Mouse (Mus musculus): ENCODE results near the gene Tbcd. TPM values are rescaled to one million over a fixed set of nuclear protein-coding genes. Genes with fewer than 3 reads are reported as not detected.

The Tbcd gene
- polyA plus RNA-seq, 1 experiment from 2014 or later: 22.8 TPM

DNA sequence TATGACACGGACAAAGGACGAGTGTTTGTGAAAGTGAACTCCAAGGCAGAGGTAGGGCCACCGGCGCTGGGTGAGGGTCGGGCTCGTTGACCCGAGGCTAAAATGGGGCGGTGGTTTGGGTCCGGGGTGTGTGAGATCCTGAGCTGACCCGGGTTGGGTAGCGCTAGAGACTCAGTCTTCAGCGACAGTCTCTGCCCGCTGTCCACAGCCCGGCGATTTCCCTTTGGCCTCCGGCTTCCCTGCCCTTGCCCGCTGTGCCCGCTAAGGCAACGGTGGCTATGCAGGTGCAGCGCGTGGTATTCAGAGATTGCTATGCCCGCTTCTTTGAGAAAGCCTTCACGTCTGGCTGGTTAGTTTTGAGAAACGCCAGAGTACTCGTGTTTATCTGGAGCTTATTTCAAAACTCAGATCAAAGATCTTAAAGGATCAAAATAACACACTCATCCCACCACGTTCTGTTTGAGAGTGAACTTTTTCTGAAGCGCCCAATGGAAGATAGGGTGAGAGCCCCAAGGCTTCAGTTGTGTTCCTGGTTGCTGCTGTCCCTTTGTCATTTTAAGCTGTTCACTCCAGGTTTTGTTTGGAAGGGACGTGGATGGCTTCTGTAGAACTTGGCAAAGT is 30.1 kb upstream of the Tbcd start:
- no peaks in the 10 kb centered on the region for H3K36me3 ChIP-seq (ENCODE audit: control insufficient read depth, insufficient read depth)
- H3K9me3 ChIP-seq (replicated peaks; ENCODE audit: control insufficient read depth, low read length): no peaks in the 10 kb centered on the region
- H3K4me1 ChIP-seq (ENCODE audit: control insufficient read depth, insufficient read depth, low read length): peaks cover 12% of the 10 kb centered on the region
- under 1% methylated on average over 28 of the region's 28 CpGs for WGBS
- ATAC-seq (replicated peaks; ENCODE audit: extremely low read depth, insufficient read depth, low FRiP score): peak; percentile 60
- peak overlapping the region; percentile 88 for H3K4me2 ChIP-seq (ENCODE audit: low read depth, low read length)
- H3K9ac ChIP-seq (ENCODE audit: low read length): peak overlapping the region; percentile 84
- H3K4me3 ChIP-seq (ENCODE audit: low read length): peak overlapping the region; percentile 78
- no peaks in the 10 kb centered on the region for H3K27me3 ChIP-seq (ENCODE audit: control insufficient read depth, insufficient read depth, low read length)
- peak overlapping the region; percentile 85 for H3K27ac ChIP-seq (ENCODE audit: low read length)

DNA sequence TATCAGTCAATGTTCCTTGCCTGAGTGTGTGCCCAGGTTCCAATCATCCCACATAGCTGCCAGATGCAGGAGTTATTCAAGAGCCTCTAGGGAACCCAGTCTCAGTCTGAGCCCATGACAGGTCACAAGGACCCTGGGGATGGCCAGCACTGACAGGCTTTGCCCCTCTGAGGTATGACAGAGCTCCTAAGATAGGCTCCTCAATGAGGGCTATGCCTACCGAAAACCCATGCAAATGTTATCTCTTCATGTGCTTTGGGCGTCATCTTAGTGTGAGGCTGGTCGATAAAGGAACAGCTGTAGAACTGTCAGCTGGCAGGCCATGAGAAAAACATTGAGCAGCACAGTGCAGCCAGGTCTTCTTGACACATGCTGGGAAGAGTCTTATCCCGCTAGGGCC is 18.4 kb upstream of the Tbcd start:
- ATAC-seq (replicated peaks; ENCODE audit: extremely low read depth, insufficient read depth, low FRiP score): 0 out of 2 replicates have a peak, but pooled peaks have one; percentile 8
- H3K9ac ChIP-seq (ENCODE audit: low read length): no peak overlapping the region
- H3K27me3 ChIP-seq (ENCODE audit: control insufficient read depth, insufficient read depth, low read length): no peaks in the 10 kb centered on the region
- H3K9me3 ChIP-seq (replicated peaks; ENCODE audit: control insufficient read depth, low read length): no peaks in the 10 kb centered on the region
- WGBS: 35% methylated on average over 4 of the region's 4 CpGs
- H3K4me2 ChIP-seq (ENCODE audit: low read depth, low read length): peak overlapping the region; percentile 85
- H3K4me1 ChIP-seq (ENCODE audit: control insufficient read depth, insufficient read depth, low read length): peaks cover 14% of the 10 kb centered on the region
- peak overlapping the region; percentile 91 for H3K27ac ChIP-seq (ENCODE audit: low read length)
- peaks cover 10% of the 10 kb centered on the region for H3K36me3 ChIP-seq (ENCODE audit: control insufficient read depth, insufficient read depth)
- no peak overlapping the region for H3K4me3 ChIP-seq (ENCODE audit: low read length)

GRCm38 (mm10) chr11:121434156-121435155 is 17.3 kb upstream of the Tbcd start, which contains the start of gene Fn3k:
Gene Fn3k (plus strand): TSS chr11:121434913.
- Histone ChIP-seq H3K4me3 (ENCODE audit: low read length) (peak within 1 kb of the TSS; percentile 66), H3K9ac (ENCODE audit: low read length) (peak within 1 kb of the TSS; percentile 77), H3K36me3 (ENCODE audit: control insufficient read depth, insufficient read depth) (peaks cover 5% of the 10 kb centered on the region), H3K27ac (ENCODE audit: low read length) (peak within 1 kb of the TSS; percentile 91), H3K4me1 (ENCODE audit: control insufficient read depth, insufficient read depth, low read length) (peaks cover 14% of the 10 kb centered on the region), H3K4me2 (ENCODE audit: low read depth, low read length) (peak within 1 kb of the TSS; percentile 85), H3K9me3 (replicated peaks; ENCODE audit: control insufficient read depth, low read length) (no peaks in the 10 kb centered on the region), H3K27me3 (ENCODE audit: control insufficient read depth, insufficient read depth, low read length) (no peaks in the 10 kb centered on the region)
- ATAC-seq (replicated peaks; ENCODE audit: extremely low read depth, insufficient read depth, low FRiP score): peak; percentile 94
- WGBS: 6% methylated on average over 30 of the region's 30 CpGs

DNA sequence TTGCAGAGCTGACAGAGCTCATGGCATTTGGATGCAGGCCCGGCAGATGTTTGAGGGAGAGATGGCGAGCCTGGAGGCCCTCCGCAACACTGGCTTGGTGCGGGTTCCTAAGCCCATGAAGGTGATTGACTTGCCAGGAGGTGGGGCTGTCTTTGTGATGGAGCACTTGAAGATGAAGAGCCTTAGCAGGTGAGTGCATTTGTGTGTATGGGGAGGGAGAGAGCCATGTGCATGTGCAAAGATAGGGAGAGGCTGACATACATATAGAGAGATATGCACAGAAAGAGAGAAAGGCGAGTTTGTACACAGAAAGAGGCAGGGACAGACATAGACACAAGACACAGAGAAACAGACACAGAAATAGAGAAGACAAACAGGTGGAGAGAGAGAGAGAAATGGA is 14.5 kb upstream of the Tbcd start:
- Histone ChIP-seq H3K4me1 (ENCODE audit: control insufficient read depth, insufficient read depth, low read length) (peaks cover 14% of the 10 kb centered on the region), H3K4me3 (ENCODE audit: low read length) (no peak overlapping the region), H3K4me2 (ENCODE audit: low read depth, low read length) (no peak overlapping the region), H3K9me3 (replicated peaks; ENCODE audit: control insufficient read depth, low read length) (no peaks in the 10 kb centered on the region), H3K27me3 (ENCODE audit: control insufficient read depth, insufficient read depth, low read length) (no peaks in the 10 kb centered on the region), H3K36me3 (ENCODE audit: control insufficient read depth, insufficient read depth) (peaks cover 6% of the 10 kb centered on the region; the same call in 1 of the 2 replicates), H3K9ac (ENCODE audit: low read length) (no peak overlapping the region), H3K27ac (ENCODE audit: low read length) (no peak overlapping the region)
- WGBS: 63% methylated on average over 5 of the region's 5 CpGs
- ATAC-seq (replicated peaks; ENCODE audit: extremely low read depth, insufficient read depth, low FRiP score): no peak

DNA sequence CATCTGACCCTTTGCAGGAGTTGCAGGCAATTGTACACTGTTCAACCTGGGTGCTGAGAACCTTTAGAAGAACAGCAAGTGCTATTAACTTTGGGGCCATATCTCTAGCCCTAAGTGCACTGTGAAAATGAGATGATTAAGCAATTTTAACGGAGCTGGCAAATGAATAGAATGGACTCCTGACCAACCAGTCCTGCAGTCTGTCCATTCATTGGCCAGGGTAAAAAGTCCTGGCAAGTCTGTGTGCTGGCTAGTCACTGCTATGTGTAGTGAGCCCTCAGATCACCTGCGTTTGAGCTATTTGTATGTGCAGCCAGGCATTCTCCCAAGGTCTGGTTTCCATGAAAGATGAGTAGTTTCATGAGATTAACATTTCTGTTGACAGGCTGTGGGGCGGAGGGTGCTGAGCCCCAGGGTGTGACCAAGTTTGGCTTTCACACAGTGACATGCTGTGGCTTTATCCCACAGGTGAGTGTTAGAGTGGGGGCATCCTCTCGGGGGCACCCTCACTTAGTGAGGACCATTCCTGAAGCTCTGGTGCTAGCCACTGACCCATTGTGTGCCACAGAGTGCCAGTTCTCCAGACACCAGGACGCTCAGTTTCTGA is 12.0 kb upstream of the Tbcd start:
- no peak overlapping the region for H3K4me3 ChIP-seq (ENCODE audit: low read length)
- no peak overlapping the region for H3K4me2 ChIP-seq (ENCODE audit: low read depth, low read length)
- no peak overlapping the region for H3K27ac ChIP-seq (ENCODE audit: low read length)
- 66% methylated on average over 5 of the region's 5 CpGs for WGBS
- H3K9ac ChIP-seq (ENCODE audit: low read length): no peak overlapping the region
- no peak for ATAC-seq (replicated peaks; ENCODE audit: extremely low read depth, insufficient read depth, low FRiP score)
- H3K36me3 ChIP-seq (ENCODE audit: control insufficient read depth, insufficient read depth): peaks cover 6% of the 10 kb centered on the region; the same call in 1 of the 2 replicates
- H3K4me1 ChIP-seq (ENCODE audit: control insufficient read depth, insufficient read depth, low read length): no peaks in the 10 kb centered on the region
- H3K27me3 ChIP-seq (ENCODE audit: control insufficient read depth, insufficient read depth, low read length): no peaks in the 10 kb centered on the region
- no peaks in the 10 kb centered on the region for H3K9me3 ChIP-seq (replicated peaks; ENCODE audit: control insufficient read depth, low read length)

DNA sequence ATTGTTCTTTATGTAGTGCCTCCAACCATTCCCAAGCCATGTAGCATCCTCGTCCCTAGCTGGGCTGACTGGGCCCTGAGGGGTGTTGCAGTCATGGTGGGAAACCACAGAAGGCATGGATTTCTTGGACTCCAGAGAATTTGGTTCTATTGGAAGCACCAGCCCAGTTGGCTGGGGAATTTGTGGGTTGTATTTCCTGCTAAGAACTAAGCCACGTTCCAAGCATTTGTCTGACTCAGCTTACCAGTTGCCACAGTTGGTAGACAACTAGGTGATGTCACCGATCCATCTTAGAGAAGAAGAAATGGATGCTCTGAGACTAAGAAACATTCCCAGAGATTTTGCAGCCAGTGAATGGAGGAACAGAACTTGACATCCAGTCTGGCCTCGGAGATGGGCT is 10.1 kb upstream of the Tbcd start:
- WGBS: 88% methylated on average over 4 of the region's 4 CpGs
- no peaks in the 10 kb centered on the region for H3K27me3 ChIP-seq (ENCODE audit: control insufficient read depth, insufficient read depth, low read length)
- ATAC-seq (replicated peaks; ENCODE audit: extremely low read depth, insufficient read depth, low FRiP score): no peak
- no peaks in the 10 kb centered on the region for H3K9me3 ChIP-seq (replicated peaks; ENCODE audit: control insufficient read depth, low read length)
- H3K4me1 ChIP-seq (ENCODE audit: control insufficient read depth, insufficient read depth, low read length): no peaks in the 10 kb centered on the region
- H3K27ac ChIP-seq (ENCODE audit: low read length): no peak overlapping the region
- no peak overlapping the region for H3K9ac ChIP-seq (ENCODE audit: low read length)
- H3K4me3 ChIP-seq (ENCODE audit: low read length): no peak overlapping the region
- peaks cover 6% of the 10 kb centered on the region; the same call in 1 of the 2 replicates for H3K36me3 ChIP-seq (ENCODE audit: control insufficient read depth, insufficient read depth)
- H3K4me2 ChIP-seq (ENCODE audit: low read depth, low read length): no peak overlapping the region

GRCm38 (mm10) chr11:121442076-121442475 is 9.7 kb upstream of the Tbcd start:
- Histone ChIP-seq H3K4me1 (ENCODE audit: control insufficient read depth, insufficient read depth, low read length) (no peaks in the 10 kb centered on the region), H3K9me3 (replicated peaks; ENCODE audit: control insufficient read depth, low read length) (no peaks in the 10 kb centered on the region), H3K27me3 (ENCODE audit: control insufficient read depth, insufficient read depth, low read length) (no peaks in the 10 kb centered on the region), H3K36me3 (ENCODE audit: control insufficient read depth, insufficient read depth) (peaks cover 6% of the 10 kb centered on the region; the same call in 1 of the 2 replicates), H3K4me3 (ENCODE audit: low read length) (no peak overlapping the region), H3K9ac (ENCODE audit: low read length) (no peak overlapping the region), H3K27ac (ENCODE audit: low read length) (no peak overlapping the region), H3K4me2 (ENCODE audit: low read depth, low read length) (no peak overlapping the region)
- WGBS: 49% methylated on average over 2 of the region's 2 CpGs
- ATAC-seq (replicated peaks; ENCODE audit: extremely low read depth, insufficient read depth, low FRiP score): no peak

DNA sequence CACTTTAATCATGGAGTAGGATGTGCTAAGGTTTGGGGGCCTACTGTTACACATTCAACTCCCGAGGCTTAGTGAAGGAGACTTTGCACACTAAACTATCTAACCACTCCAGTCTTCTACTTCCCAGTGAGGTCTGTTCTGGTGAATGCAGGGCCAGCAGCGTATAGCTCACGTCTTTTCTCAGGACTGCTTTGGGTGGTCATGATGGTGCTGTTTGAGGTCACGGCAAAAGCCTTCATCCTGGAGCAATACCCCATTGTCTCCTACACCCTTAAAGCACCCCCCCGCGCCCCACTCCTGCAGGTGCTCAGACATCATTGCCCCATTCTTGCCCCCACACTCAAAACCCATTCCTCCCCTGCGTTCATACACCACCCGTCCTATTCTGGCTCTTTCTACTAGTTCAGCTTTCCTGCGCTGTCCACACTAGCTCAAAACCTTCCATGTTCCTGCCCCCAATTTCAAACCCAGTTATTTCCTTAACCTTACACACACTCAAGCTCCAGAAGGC is 478 bp upstream of the Tbcd start:
- peak overlapping the region; percentile 79 for H3K4me3 ChIP-seq (ENCODE audit: low read length)
- H3K9ac ChIP-seq (ENCODE audit: low read length): peak overlapping the region; percentile 62
- H3K27me3 ChIP-seq (ENCODE audit: control insufficient read depth, insufficient read depth, low read length): no peaks in the 10 kb centered on the region
- H3K4me2 ChIP-seq (ENCODE audit: low read depth, low read length): peak overlapping the region; percentile 71
- H3K27ac ChIP-seq (ENCODE audit: low read length): no peak overlapping the region
- 27% methylated on average over 9 of the region's 9 CpGs for WGBS
- H3K36me3 ChIP-seq (ENCODE audit: control insufficient read depth, insufficient read depth): no peaks in the 10 kb centered on the region
- ATAC-seq (replicated peaks; ENCODE audit: extremely low read depth, insufficient read depth, low FRiP score): no peak
- no peaks in the 10 kb centered on the region for H3K9me3 ChIP-seq (replicated peaks; ENCODE audit: control insufficient read depth, low read length)
- peaks cover 10% of the 10 kb centered on the region for H3K4me1 ChIP-seq (ENCODE audit: control insufficient read depth, insufficient read depth, low read length)

Measured in heart, embryonic 16.5 days (tissue).